Mouse (Mus musculus) kidney, embryonic 14.5 days (tissue): Measurements from ENCODE around the gene Gosr1. TPM values are rescaled to one million over a fixed set of nuclear protein-coding genes. Genes with fewer than 3 reads are reported as not detected.
A peak's percentile ranks its signal among the peaks of the same experiment; 100 is the strongest.
"Not testable (repeated sequence)": the region's sequence is repeated elsewhere in the genome, so short reads cannot be mapped to it uniquely, and the experiment has no call there.

Experiments used
- ATAC-seq: fragments of 200-750 bp; cut with Nextera tagmentation; 2 replicates; pipeline ENCODE4 v1.8.0; 2017; ENCODE audit warnings: moderate number of reproducible peaks, mild to moderate bottlenecking, moderate TSS enrichment, moderate library complexity; ENCODE audit not compliant: low FRiP score, low TSS enrichment
- H3K27ac ChIP-seq: fragments of 300-500 bp; sonication (generic); 2 replicates; pipeline ENCODE4 v1.5.1; 2014; ENCODE audit warnings: low read depth, mild to moderate bottlenecking, low read length, moderate library complexity, mixed read lengths
- H3K27me3 ChIP-seq: fragments of 300-500 bp; sonication (generic); 2 replicates; pipeline ENCODE4 v1.6.1; 2014; ENCODE audit warnings: mild to moderate bottlenecking, low read length; ENCODE audit not compliant: control insufficient read depth, insufficient read depth
- H3K36me3 ChIP-seq: fragments of 300-500 bp; sonication (generic); 2 replicates; pipeline ENCODE4 v1.6.1; 2014; ENCODE audit warnings: low read length, mixed read lengths; ENCODE audit not compliant: control insufficient read depth, insufficient read depth
- H3K4me1 ChIP-seq: fragments of 300-500 bp; sonication (generic); 2 replicates; pipeline ENCODE4 v1.6.1; 2014; ENCODE audit warnings: low read length, mixed read lengths; ENCODE audit not compliant: control insufficient read depth, insufficient read depth
- H3K4me2 ChIP-seq: fragments of 300-500 bp; sonication (generic); replicated peaks from 2 replicates; pipeline ENCODE4 v1.6.1; 2014; ENCODE audit warnings: low read depth, mild to moderate bottlenecking, low read length
- H3K4me3 ChIP-seq: fragments of 300-500 bp; sonication (generic); 2 replicates; pipeline ENCODE4 v1.5.1; 2014; ENCODE audit warnings: mild to moderate bottlenecking, low read length
- H3K9ac ChIP-seq: fragments of 300-500 bp; sonication (generic); 2 replicates; pipeline ENCODE4 v1.6.1; 2014; ENCODE audit warnings: low read depth, mild to moderate bottlenecking, low read length, moderate library complexity
- H3K9me3 ChIP-seq: fragments of 300-500 bp; sonication (generic); 2 replicates; pipeline ENCODE4 v1.6.1; 2016; ENCODE audit warnings: low read length; ENCODE audit not compliant: control insufficient read depth
- WGBS: fragments of 180-500 bp; shearing (Covaris S2); extraction: QIAGEN DNeasy Blood & Tissue Kit; methylation state at CpG from one replicate; pipeline ENCODE4 v1.1.7; 2014; 5-methylcytosine and 5-hydroxymethylcytosine counted together
- polyA plus RNA-seq: library from polyadenylated mRNA; unstranded; fragments of >200 nt; fragmentation: Nextera tagmentation; extraction: Ambion mirVana; gene quantifications from 2 replicates; pipeline ENCODE4 v1.2.1, GENCODE M21; 2014

Gosr1 gene
- polyA plus RNA-seq, result 24.1 and 37.3 TPM in 2 replicates

GRCm38 (mm10) chr11:76763053-76763740 lies at the start of gene Gosr1:
TSS of gene Gosr1 (minus strand) at chr11:76763579.
- no peaks in the 10 kb centered on the region for H3K4me1 ChIP-seq
- under 1% methylated on average over 28 of the region's 28 CpGs for WGBS
- peak within 1 kb of the TSS; percentile 77 for H3K4me2 ChIP-seq
- no peaks in the 10 kb centered on the region for H3K27me3 ChIP-seq
- peak; percentile 98 for ATAC-seq
- H3K27ac ChIP-seq, result peak within 1 kb of the TSS; percentile 80; the same call in 1 of the 2 replicates
- H3K4me3 ChIP-seq, result peak within 1 kb of the TSS; percentile 94
- no peaks in the 10 kb centered on the region for H3K9me3 ChIP-seq
- peak within 1 kb of the TSS; percentile 96 for H3K9ac ChIP-seq
- peaks cover 22% of the 10 kb centered on the region; the same call in 1 of the 2 replicates for H3K36me3 ChIP-seq

GRCm38 (mm10) chr11:76810706-76811495 lies 47.5 kb upstream of the Gosr1 start:
- H3K27ac ChIP-seq, result no peak overlapping the region
- no peaks in the 10 kb centered on the region for H3K9me3 ChIP-seq
- H3K27me3 ChIP-seq, result no peaks in the 10 kb centered on the region
- no peak for ATAC-seq
- H3K4me3 ChIP-seq, result no peak overlapping the region
- 86% methylated on average over 9 of the region's 9 CpGs for WGBS
- no peak overlapping the region for H3K9ac ChIP-seq
- no peak overlapping the region for H3K4me2 ChIP-seq
- H3K36me3 ChIP-seq, result peaks cover 41% of the 10 kb centered on the region
- 0 out of 2 replicates have a peak, but pooled peaks cover 3% of the 10 kb centered on the region for H3K4me1 ChIP-seq

- no peak overlapping the region for H3K4me2 ChIP-seq
- no peak for ATAC-seq
- H3K4me3 ChIP-seq, result no peak overlapping the region
- peaks cover 48% of the 10 kb centered on the region for H3K36me3 ChIP-seq
- 0 out of 2 replicates have a peak, but pooled peaks cover 3% of the 10 kb centered on the region for H3K4me1 ChIP-seq
- no peaks in the 10 kb centered on the region for H3K9me3 ChIP-seq
- 51% methylated on average over 3 of the region's 3 CpGs for WGBS
- no peak overlapping the region for H3K9ac ChIP-seq
- no peaks in the 10 kb centered on the region for H3K27me3 ChIP-seq
- no peak overlapping the region for H3K27ac ChIP-seq
These were observed 46.1 kb upstream of the Gosr1 start for GRCm38 (mm10) chr11:76809450-76809849.

GRCm38 (mm10) chr11:76808550-76808949 lies 45.2 kb upstream of the Gosr1 start:
- no peaks in the 10 kb centered on the region for H3K27me3 ChIP-seq

GRCm38 (mm10) chr11:76807007-76807679 lies 43.8 kb upstream of the Gosr1 start:
- H3K9me3 ChIP-seq, result no peaks in the 10 kb centered on the region
- no peak overlapping the region for H3K27ac ChIP-seq
- no peak overlapping the region for H3K9ac ChIP-seq
- 0 out of 2 replicates have a peak, but pooled peaks cover 3% of the 10 kb centered on the region for H3K4me1 ChIP-seq
- H3K4me3 ChIP-seq, result no peak overlapping the region
- H3K36me3 ChIP-seq, result peaks cover 52% of the 10 kb centered on the region
- WGBS, result 96% methylated on average over 3 of the region's 3 CpGs
- no peak overlapping the region for H3K4me2 ChIP-seq
- no peaks in the 10 kb centered on the region for H3K27me3 ChIP-seq
- no peak for ATAC-seq

More at GRCm38 (mm10) chr11:76808550-76808949, 45.2 kb upstream of the Gosr1 start:
- Histone ChIP-seq H3K9me3 (no peaks in the 10 kb centered on the region), H3K4me2 (no peak overlapping the region), H3K36me3 (peaks cover 46% of the 10 kb centered on the region), H3K4me1 (0 out of 2 replicates have a peak, but pooled peaks cover 3% of the 10 kb centered on the region), H3K27ac (no peak overlapping the region), H3K9ac (no peak overlapping the region), H3K4me3 (no peak overlapping the region)
- no peak for ATAC-seq
- 88% methylated on average over 7 of the region's 7 CpGs for WGBS

- Histone ChIP-seq H3K27me3 (no peaks in the 10 kb centered on the region), H3K27ac (no peak overlapping the region), H3K4me1 (0 out of 2 replicates have a peak, but pooled peaks cover 3% of the 10 kb centered on the region), H3K9ac (no peak overlapping the region), H3K9me3 (no peaks in the 10 kb centered on the region), H3K4me2 (no peak overlapping the region), H3K4me3 (no peak overlapping the region), H3K36me3 (peaks cover 54% of the 10 kb centered on the region)
- ATAC-seq, result no peak
- WGBS, result 82% methylated on average over 4 of the region's 4 CpGs
These were observed 42.6 kb upstream of the Gosr1 start for GRCm38 (mm10) chr11:76806026-76806425.

GRCm38 (mm10) chr11:76805072-76805471 lies 41.7 kb upstream of the Gosr1 start:
- 95% methylated on average over 2 of the region's 4 CpGs for WGBS
- not testable (repeated sequence) for H3K4me1 ChIP-seq, H3K4me3 ChIP-seq, H3K4me2 ChIP-seq, H3K9me3 ChIP-seq, H3K27me3 ChIP-seq, H3K9ac ChIP-seq, ATAC-seq, H3K27ac ChIP-seq
- H3K36me3 ChIP-seq, result peaks cover 48% of the 10 kb centered on the region

- ATAC-seq, result no peak
- Histone ChIP-seq H3K4me2 (no peak overlapping the region), H3K27me3 (no peaks in the 10 kb centered on the region), H3K4me1 (no peaks in the 10 kb centered on the region), H3K9me3 (no peaks in the 10 kb centered on the region), H3K27ac (no peak overlapping the region), H3K4me3 (no peak overlapping the region), H3K36me3 (peaks cover 45% of the 10 kb centered on the region), H3K9ac (no peak overlapping the region)
- 87% methylated on average over 3 of the region's 3 CpGs for WGBS
These were observed 39.9 kb upstream of the Gosr1 start for GRCm38 (mm10) chr11:76803266-76803665.
